Mouse (Mus musculus) lung, embryonic 14.5 days (tissue): ENCODE results near the gene Eif4a2. TPM values are rescaled to one million over a fixed set of nuclear protein-coding genes. Genes with fewer than 3 reads are reported as not detected.
"Not testable (repeated sequence)": the region's sequence is repeated elsewhere in the genome, so short reads cannot be mapped to it uniquely, and the experiment has no call there.

ENCODE experiments used
- ATAC-seq: fragments of 200-750 bp; cut with Nextera tagmentation; 2 replicates; pipeline ENCODE4 v1.8.0; 2017; ENCODE audit warnings: mild to moderate bottlenecking, moderate TSS enrichment, moderate library complexity; ENCODE audit not compliant: insufficient read depth
- DNase-seq: peaks from one replicate; pipeline ENCODE4 v3.0.0-alpha.2; 2015
- H3K27ac ChIP-seq: fragments of 300-500 bp; sonication (generic); 2 replicates; pipeline ENCODE4 v1.5.1; 2014; ENCODE audit warnings: low read depth, mild to moderate bottlenecking, moderate library complexity
- H3K27me3 ChIP-seq: fragments of 300-500 bp; sonication (generic); 2 replicates; pipeline ENCODE4 v1.6.1; 2014; ENCODE audit warnings: low read length, control low read depth; ENCODE audit not compliant: insufficient read depth
- H3K36me3 ChIP-seq: fragments of 300-500 bp; sonication (generic); 2 replicates; pipeline ENCODE4 v1.6.1; 2014; ENCODE audit warnings: control low read depth; ENCODE audit not compliant: insufficient read depth
- H3K4me1 ChIP-seq: fragments of 300-500 bp; sonication (generic); 2 replicates; pipeline ENCODE4 v1.6.1; 2014; ENCODE audit warnings: antibody characterized with exemption, control low read depth; ENCODE audit not compliant: insufficient read depth
- H3K4me2 ChIP-seq: fragments of 300-500 bp; sonication (generic); 2 replicates; pipeline ENCODE4 v1.6.1; 2014; ENCODE audit warnings: mild to moderate bottlenecking
- H3K4me3 ChIP-seq: fragments of 300-500 bp; sonication (generic); 2 replicates; pipeline ENCODE4 v1.5.1; 2014; ENCODE audit warnings: low read depth, low read length
- H3K9ac ChIP-seq: fragments of 300-500 bp; sonication (generic); 2 replicates; pipeline ENCODE4 v1.6.1; 2014
- H3K9me3 ChIP-seq: fragments of 300-500 bp; sonication (generic); 2 replicates; pipeline ENCODE4 v1.6.1; 2016; ENCODE audit warnings: low read depth, low read length, control low read depth
- CTCF ChIP-seq: IDR thresholded peaks from 2 replicates; pipeline ENCODE4 v1.5.1; 2016; ENCODE audit warnings: antibody characterized with exemption, low read depth
- WGBS: fragments of 180-500 bp; shearing (Covaris S2); extraction: QIAGEN DNeasy Blood & Tissue Kit; methylation state at CpG from one replicate; pipeline ENCODE4 v1.1.7; 2014; 5-methylcytosine and 5-hydroxymethylcytosine counted together
- polyA plus RNA-seq: library from polyadenylated mRNA; unstranded; fragments of >200 nt; fragmentation: Nextera tagmentation; extraction: Ambion mirVana; gene quantifications from 2 replicates; pipeline ENCODE4 v1.2.1, GENCODE M21; 2014

Eif4a2 gene
- polyA plus RNA-seq: 194 and 206 TPM in 2 replicates

DNA sequence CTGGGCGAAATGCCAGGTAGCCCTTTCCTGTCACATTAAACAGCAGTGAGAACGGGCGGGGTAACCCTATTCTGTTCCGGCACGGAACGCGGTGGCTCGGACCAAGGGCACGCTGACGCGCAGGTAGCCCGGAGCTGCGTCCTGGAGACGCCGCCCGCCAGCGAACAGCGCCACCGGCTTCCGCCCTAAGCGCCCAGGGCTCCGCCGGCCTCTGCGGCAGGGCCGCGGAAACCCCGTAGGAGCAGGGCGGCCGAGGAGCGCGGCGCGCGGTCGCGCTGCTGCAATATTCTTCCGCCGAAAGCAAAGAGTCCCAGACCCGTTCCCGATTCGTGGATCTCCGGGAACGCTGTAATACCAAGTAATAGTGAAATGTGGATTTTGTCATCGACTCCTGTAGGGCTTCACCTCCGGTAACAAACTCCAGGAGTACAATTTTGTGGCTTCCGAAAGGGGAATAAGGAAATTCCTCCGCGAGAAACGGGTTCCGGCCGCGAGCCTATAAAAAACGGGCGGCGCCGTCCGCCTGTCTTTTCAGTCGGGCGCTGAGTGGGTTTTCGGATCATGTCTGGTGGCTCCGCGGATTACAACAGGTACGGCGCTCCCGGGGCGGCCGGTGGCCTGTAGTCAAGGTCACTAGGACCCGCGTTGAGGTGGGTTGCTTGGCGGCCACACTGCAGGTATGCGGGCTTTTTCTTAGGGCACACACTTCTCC, at the start of gene Eif4a2:
Eif4a2 (plus strand) TSS at position 214 of the 712 bp plus-strand sequence.
- ATAC-seq: peak; percentile 88
- Histone ChIP-seq H3K4me1 (peaks cover 5% of the 10 kb centered on the region; the same call in 1 of the 2 replicates), H3K27ac (peak within 1 kb of the TSS; percentile 99), H3K9ac (peak within 1 kb of the TSS; percentile 100), H3K9me3 (no peaks in the 10 kb centered on the region), H3K36me3 (peaks cover 43% of the 10 kb centered on the region), H3K4me2 (peak within 1 kb of the TSS; percentile 97), H3K27me3 (no peaks in the 10 kb centered on the region), H3K4me3 (peak within 1 kb of the TSS; percentile 99)
- TF ChIP-seq CTCF: no peak; the same call in 1 of the 2 replicates
- under 1% methylated on average over 71 of the region's 71 CpGs for WGBS
- peak; percentile 95 for DNase-seq

DNA sequence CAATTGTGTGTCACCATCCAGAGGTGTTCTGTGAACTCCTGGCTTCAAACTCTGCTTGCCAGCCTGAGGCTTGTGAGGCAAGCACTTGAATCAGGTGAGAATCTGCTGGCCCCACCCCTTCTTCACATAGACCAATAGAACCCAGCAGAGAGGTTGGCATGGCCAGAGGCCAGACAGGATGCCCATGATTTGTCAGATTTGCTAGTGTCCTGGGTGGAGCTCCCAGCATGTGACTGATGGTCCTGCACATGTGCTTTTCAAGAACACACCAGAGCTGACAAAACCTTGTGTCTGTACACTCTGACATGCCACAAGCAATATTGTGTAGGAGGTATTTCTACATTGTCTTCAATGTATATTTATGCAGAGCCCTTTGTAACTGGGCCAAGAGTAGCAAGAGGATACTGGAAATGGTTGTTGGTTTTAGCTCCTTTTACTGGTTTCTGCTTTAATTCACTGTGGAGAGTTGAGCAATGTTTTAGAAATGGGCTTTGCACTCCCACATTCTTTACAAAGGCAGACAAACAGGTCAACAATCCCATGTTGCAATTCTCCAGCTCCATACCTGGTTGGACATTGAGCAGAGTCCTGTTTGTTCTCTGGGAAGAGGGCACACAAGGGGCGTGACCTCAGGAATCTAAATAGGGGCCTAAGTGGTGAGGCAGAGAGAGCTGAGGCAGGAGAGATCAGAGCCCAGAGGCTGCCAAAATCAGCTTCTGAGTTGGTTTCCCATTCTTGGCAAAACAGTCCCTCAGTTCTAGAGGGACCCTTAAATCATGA, 49.4 kb upstream of the Eif4a2 start, which contains the start of gene Kng1:
Kng1 (plus strand) TSS at position 198 of the 780 bp plus-strand sequence.
- ATAC-seq, H3K27ac ChIP-seq, H3K4me1 ChIP-seq, H3K4me3 ChIP-seq, H3K4me2 ChIP-seq, H3K9me3 ChIP-seq, H3K36me3 ChIP-seq, H3K9ac ChIP-seq, DNase-seq, H3K27me3 ChIP-seq: not testable (repeated sequence)
- WGBS: 84% methylated on average over 1 of the region's 1 CpGs

DNA sequence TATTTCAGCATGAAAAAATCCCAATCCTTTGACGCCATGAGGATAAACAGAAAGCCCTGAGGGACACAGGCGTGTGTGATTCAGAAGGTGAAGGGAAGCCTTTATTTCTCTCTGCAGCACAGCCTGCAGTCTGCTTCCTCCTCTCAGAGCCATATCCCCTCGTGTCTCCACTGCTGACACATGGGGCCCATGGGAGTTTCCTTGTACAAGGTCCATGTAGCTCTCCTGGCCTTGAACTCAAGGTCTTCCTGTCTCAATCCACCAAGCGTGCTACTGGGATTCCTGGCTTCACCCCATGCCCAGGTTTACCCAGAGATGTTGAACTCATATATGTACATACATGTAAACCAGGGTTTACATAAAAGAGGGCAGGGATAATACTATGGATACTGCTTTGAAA, 47.6 kb upstream of the Eif4a2 start:
- not testable (repeated sequence) for H3K4me1 ChIP-seq, H3K36me3 ChIP-seq, H3K9ac ChIP-seq, H3K9me3 ChIP-seq, H3K27ac ChIP-seq, ATAC-seq, DNase-seq, H3K27me3 ChIP-seq, H3K4me3 ChIP-seq, H3K4me2 ChIP-seq
- WGBS: 60% methylated on average over 4 of the region's 4 CpGs

DNA sequence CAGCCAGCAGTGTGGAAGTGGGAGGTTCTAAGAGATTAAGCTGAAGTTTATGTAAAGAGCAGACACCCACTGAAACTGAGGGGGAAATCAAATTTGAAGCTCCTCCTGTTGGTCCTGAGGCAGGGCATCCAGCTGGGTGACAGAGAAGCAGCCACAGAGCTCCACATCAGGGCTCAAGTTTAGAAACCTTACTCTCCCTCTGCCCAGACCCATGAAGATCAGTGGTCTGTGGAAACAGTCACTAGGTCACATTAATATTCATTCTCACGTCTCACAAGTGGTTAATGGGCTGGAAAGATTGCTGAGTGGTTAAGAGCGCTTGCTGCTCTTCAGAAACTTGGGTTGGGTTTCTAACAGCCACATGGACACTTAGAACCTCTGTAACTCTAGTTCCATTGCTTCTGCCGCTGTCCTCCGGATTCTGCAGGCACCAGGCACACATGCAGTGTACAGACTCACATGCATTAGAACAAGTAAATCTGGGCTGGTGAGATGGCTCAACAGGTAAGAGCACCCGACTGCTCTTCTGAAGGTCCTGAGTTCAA, 46.4 kb upstream of the Eif4a2 start:
- H3K27me3 ChIP-seq, H3K9ac ChIP-seq, H3K9me3 ChIP-seq, H3K36me3 ChIP-seq, H3K4me2 ChIP-seq, DNase-seq, H3K4me1 ChIP-seq, H3K27ac ChIP-seq, H3K4me3 ChIP-seq, ATAC-seq: not testable (repeated sequence)
- 82% methylated on average over 5 of the region's 5 CpGs for WGBS

DNA sequence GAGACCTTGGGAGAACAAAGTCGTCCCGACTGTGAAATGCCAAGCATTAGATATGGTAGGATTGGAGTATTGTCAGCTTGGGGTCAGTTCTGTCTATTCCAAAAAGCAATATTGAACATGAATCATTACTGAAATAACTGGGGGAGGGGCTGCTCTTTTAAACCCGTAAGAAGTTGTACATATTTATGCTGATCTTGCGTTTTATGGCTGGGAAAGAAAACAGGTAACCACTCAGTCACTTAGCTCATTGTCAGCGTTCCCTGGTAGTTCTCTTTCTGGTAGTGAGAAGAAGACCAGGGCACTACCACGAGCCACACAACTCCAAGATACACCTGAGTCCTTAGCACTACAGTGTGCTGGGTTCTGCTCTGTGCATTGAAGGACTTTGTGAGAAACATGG, 29.7 kb upstream of the Eif4a2 start:
- H3K4me1 ChIP-seq, DNase-seq, H3K9ac ChIP-seq, H3K27ac ChIP-seq, H3K27me3 ChIP-seq, H3K36me3 ChIP-seq, H3K9me3 ChIP-seq, H3K4me2 ChIP-seq, ATAC-seq, H3K4me3 ChIP-seq: not testable (repeated sequence)
- WGBS: 81% methylated on average over 6 of the region's 6 CpGs

DNA sequence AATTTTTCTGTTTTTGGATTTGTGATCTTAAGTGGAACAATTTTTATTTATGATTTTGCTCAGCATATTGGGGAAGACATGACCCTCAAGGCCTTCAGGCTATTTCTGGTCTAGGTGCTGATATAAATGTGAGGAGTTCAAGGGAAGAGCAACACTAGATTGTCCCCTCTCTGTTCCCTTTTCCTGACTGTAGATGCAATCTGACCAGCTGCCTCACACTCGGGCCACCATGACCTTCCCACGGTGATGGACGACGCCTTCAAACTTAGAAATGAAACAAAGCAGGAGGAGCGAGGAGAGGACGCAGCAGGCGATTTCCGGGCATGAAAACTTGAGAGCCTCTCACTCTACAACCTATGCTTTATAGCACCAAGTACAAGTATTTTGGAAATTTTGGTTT, 20.1 kb upstream of the Eif4a2 start:
- WGBS: 61% methylated on average over 8 of the region's 8 CpGs
- not testable (repeated sequence) for H3K4me3 ChIP-seq, H3K4me2 ChIP-seq, DNase-seq, H3K4me1 ChIP-seq, H3K27me3 ChIP-seq, H3K36me3 ChIP-seq, H3K9me3 ChIP-seq, H3K9ac ChIP-seq, ATAC-seq, H3K27ac ChIP-seq

DNA sequence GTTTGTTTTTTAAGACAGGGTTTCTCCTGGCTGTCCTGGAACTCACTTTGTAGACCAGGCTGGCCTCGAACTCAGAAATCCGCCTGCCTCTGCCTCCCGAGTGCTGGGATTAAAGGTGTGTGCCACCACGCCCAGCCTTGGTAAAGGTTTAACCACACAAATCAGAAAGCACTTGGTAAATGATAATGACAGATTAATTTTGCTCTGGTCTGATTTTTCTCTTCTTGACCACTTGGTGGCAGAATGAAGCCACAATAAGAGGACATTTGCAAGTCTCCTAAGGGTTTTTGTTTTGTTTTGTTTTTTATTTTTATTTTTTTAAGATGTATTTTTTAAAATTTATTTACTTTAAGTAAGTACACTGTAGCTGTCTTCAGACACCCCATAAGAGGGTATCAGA, 19.5 kb upstream of the Eif4a2 start:
- not testable (repeated sequence) for H3K27ac ChIP-seq, H3K4me3 ChIP-seq, H3K9ac ChIP-seq, H3K4me2 ChIP-seq, H3K4me1 ChIP-seq, ATAC-seq, H3K36me3 ChIP-seq, H3K9me3 ChIP-seq, H3K27me3 ChIP-seq
- peak; percentile 55 for TF ChIP-seq CTCF
- peak; percentile 69 for DNase-seq
- WGBS: 37% methylated on average over 4 of the region's 4 CpGs
